Mouse (Mus musculus) neutrophil, adult 5-6 weeks (primary cell): ENCODE measurements around the gene Stk32c. TPM values are rescaled to one million over a fixed set of nuclear protein-coding genes. Genes with fewer than 3 reads are reported as not detected.

ENCODE experiments used
- ATAC-seq: fragments of 151-379, 151-347 bp; 2 replicates; pipeline ENCODE4 v1.8.0; 2017; ENCODE audit warnings: mild to moderate bottlenecking, moderate TSS enrichment; ENCODE audit not compliant: insufficient number of reproducible peaks, poor library complexity, low FRiP score, severe bottlenecking; ENCODE audit errors: extremely low read depth
- total RNA-seq: library from RNA; stranded (forward); fragments of 200-1000 nt; gene quantifications from 2 replicates; pipeline ENCODE4 v1.2.3, GENCODE M21; 2017

Stk32c gene
- total RNA-seq, 1 experiment from 2014 or later, result not detected

GRCm38 (mm10) chr7:139211761-139212160, 1.3 kb downstream of the Stk32c start:
- no peak for ATAC-seq

GRCm38 (mm10) chr7:139208773-139209095, 4.4 kb downstream of the Stk32c start:
- ATAC-seq, result no peak

GRCm38 (mm10) chr7:139208023-139208772, 4.9 kb downstream of the Stk32c start:
- ATAC-seq, result peak; percentile 83

GRCm38 (mm10) chr7:139201209-139201608, 11.9 kb downstream of the Stk32c start:
- no peak for ATAC-seq

- no peak for ATAC-seq
Measured at GRCm38 (mm10) chr7:139200108-139200507, 13.0 kb downstream of the Stk32c start.

GRCm38 (mm10) chr7:139197022-139197421, 16.1 kb downstream of the Stk32c start:
- no peak for ATAC-seq

GRCm38 (mm10) chr7:139191619-139192018, 21.5 kb downstream of the Stk32c start:
- no peak for ATAC-seq

- ATAC-seq, result no peak
Measured at GRCm38 (mm10) chr7:139190616-139191015, 22.5 kb downstream of the Stk32c start.

- no peak for ATAC-seq
Measured at GRCm38 (mm10) chr7:139188634-139189207, 24.4 kb downstream of the Stk32c start.

- no peak for ATAC-seq
Measured at GRCm38 (mm10) chr7:139187771-139188633, 25.1 kb downstream of the Stk32c start.

GRCm38 (mm10) chr7:139187277-139187676, 25.8 kb downstream of the Stk32c start:
- ATAC-seq, result no peak

GRCm38 (mm10) chr7:139186436-139186835, 26.7 kb downstream of the Stk32c start:
- ATAC-seq, result no peak

- ATAC-seq, result no peak
Measured at GRCm38 (mm10) chr7:139185971-139186370, 27.1 kb downstream of the Stk32c start.

GRCm38 (mm10) chr7:139184846-139185245, 28.3 kb downstream of the Stk32c start:
- ATAC-seq, result no peak

- ATAC-seq, result no peak
Measured at GRCm38 (mm10) chr7:139184396-139184795, 28.7 kb downstream of the Stk32c start.

- ATAC-seq, result no peak
Measured at GRCm38 (mm10) chr7:139180058-139180457, 33.0 kb downstream of the Stk32c start.

- ATAC-seq, result no peak
Measured at GRCm38 (mm10) chr7:139179299-139179698, 33.8 kb downstream of the Stk32c start.

GRCm38 (mm10) chr7:139169143-139169542, 44.0 kb downstream of the Stk32c start:
- no peak for ATAC-seq

GRCm38 (mm10) chr7:139164410-139164809, 48.7 kb downstream of the Stk32c start:
- ATAC-seq, result no peak

- ATAC-seq, result no peak
Measured at GRCm38 (mm10) chr7:139158956-139159355, 54.2 kb downstream of the Stk32c start.
